Mouse (Mus musculus) testis, adult 2 months (tissue): ENCODE data around the gene Cand2.

Experiments used
- CTCF ChIP-seq: fragments of 200-500 bp; IDR thresholded peaks from 2 replicates; pipeline ENCODE4 v1.5.1; 2012; ENCODE audit warnings: low read depth, mild to moderate bottlenecking, inconsistent platforms, low read length, moderate library complexity; ENCODE audit not compliant: control insufficient read depth, insufficient read depth, insufficient replicate concordance
- POLR2A ChIP-seq: fragments of 200-500 bp; IDR thresholded peaks from 2 replicates; pipeline ENCODE4 v1.6.1; 2012; ENCODE audit warnings: low read depth, mild to moderate bottlenecking, inconsistent platforms, low read length, moderate library complexity; ENCODE audit not compliant: control insufficient read depth

GRCm38 (mm10) chr6:115760137-115760536 is 14.2 kb upstream of the Cand2 start:
- TF ChIP-seq CTCF = no peak
- no peak for TF ChIP-seq POLR2A
